Mouse (Mus musculus): ENCODE results near the gene Ntf3. TPM values are rescaled to one million over a fixed set of nuclear protein-coding genes. Genes with fewer than 3 reads are reported as not detected.
A peak's percentile ranks its signal among the peaks of the same experiment; 100 is the strongest.

Gene Ntf3
- 1 to 10 TPM; 3.1 to 3.2 TPM for total RNA-seq (2021)

DNA sequence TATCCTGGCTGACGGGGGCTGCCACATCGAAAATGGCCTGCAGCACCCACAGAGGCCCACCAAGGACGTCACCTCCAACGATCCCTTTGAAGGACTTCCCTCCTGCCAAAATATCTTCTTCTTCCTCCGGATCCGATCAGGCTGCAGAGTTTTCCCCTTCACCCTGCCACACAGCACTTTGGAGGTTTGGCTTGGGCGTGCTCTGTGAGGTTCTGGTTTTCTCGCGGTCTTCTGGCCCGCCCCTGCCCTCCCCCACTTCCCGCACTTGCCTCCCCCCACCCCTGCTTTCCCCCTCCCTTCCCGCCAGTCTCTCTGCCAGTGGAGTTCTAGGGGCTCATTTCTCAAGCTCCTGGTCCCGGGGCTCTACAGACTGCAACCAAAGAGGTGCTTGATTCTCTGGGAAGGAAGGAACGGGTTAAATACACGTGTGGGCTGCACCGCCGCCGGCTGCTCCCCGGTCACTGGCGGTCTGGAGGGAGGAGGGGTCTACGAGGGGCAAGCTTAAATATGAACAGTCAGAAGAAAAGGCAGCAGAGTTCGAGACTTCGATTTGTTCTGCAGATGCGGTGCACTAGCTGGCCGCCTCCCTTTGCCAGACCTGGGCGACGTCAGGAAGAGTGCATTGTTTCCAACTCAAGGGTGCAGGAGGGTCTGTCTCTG is at the start of gene Ntf3:
Gene Ntf3 (minus strand): TSS at position 363 of the 660 bp plus-strand sequence.
- peak; percentile 29 for DNase-seq

DNA sequence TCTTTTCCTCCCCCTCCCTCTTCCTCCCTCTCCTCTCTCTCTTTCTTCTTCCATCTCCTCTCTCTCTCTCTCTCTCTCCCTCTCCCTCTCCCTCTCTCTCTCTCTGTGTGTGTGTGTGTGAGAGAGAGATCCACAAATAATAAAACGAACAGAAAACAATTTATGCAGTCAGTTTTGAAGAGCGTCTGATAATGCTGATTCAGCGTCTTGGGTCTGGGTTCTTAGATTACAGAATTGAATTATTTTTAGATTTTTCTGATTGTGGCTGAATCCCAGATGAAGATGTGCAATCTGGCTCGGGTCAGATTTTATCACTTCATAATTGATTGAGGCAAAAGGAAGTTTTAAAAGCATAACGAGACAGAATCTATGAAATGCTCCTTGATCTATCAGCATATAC is 46.6 kb upstream of the Ntf3 start:
- no peak for DNase-seq

DNA sequence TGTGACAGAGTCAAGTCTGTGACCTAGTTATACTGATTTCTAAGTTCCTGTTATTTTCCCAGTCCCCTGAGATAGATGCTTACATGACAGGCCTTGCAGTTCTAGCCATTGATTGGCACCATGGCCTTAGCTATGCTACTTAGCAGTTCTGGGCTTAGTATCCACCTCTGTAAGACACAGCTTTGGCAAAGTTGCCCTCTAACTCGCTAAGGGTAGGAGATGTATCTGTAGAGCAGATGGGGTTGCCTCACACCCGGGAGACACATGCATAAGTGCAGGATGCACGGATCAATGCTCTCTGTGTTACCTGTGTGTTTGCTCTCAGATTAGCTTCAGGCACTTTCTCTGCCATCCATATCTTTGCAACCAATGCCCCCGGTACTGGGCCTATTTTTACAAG is 36.7 kb upstream of the Ntf3 start:
- DNase-seq: no peak

DNA sequence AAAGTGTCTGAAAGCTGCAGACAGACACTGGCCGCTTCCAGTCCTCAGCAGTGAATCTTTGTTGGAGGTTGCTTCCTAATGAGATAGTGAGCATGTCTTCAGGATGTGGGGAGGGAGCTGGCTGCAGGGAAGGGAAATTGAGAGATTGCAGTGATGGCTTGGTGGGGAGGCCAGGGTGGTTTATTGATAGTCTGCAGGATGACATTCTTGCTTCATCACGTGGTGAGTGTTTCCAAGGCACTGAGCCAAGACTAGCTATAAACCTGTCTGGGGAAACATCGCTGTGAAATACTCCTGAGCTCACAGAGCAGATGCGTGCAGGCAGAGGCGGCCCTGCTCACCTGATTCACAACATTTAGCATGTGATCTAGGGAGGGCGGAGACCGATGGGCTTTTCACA is 36.2 kb upstream of the Ntf3 start:
- DNase-seq: peak; percentile 17

DNA sequence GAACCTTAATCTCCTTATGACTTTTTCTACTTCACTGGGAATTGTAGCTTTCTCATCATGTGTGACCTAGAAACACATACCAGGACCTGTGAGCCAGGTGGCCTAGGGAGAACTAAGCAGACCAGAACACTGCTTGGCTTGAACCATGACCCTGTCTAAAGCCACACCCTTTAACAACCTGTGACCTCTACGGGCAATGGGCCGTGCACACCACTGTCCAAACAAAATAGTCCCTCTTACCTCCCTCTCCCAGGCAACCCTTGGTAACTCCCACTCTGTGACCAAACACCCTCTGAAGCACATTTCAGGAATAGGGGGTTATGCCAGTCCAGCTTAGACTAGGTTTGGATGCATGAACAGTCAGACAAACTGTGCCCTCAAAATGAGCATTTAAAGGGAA is 35.0 kb upstream of the Ntf3 start:
- DNase-seq: no peak

DNA sequence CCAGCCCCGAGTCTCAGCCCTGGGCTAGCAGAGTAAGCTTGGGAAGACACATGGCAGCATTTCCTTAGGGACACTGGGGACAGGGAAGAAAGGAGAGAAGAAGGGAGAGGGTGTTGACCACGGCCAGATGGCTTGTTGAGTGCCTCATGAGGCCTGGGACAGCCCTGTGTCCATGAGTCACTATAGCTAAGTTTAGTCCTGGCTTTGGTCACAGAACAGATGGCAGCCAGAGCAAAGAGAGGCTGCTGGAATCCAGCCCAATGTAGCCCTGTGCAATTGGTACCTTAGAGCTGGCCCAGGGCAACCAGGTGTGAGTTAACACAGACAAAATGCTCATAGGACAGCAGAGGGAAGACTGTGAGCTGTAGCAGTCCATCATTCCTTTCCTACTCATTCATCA is 33.2 kb upstream of the Ntf3 start:
- DNase-seq: no peak

DNA sequence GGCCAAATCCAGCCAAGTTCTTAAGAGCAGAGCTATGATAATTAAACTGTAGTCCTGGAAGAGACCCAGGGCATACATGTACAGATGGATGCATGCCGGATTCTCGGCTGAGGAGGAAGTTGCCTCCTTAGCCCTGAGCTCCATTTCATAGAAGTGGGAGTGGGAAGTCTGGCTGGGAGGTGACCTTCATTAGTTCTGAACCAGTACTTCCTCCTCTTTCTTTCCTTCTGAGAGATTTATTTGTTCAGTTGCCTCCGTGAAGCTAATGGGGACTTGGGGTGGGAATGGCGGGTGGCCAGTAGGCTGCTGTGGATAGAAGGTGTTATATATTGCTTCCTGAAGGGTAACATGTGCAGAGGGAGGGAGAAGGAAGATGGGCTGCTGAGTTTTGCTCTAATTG is 28.1 kb upstream of the Ntf3 start:
- DNase-seq: no peak

DNA sequence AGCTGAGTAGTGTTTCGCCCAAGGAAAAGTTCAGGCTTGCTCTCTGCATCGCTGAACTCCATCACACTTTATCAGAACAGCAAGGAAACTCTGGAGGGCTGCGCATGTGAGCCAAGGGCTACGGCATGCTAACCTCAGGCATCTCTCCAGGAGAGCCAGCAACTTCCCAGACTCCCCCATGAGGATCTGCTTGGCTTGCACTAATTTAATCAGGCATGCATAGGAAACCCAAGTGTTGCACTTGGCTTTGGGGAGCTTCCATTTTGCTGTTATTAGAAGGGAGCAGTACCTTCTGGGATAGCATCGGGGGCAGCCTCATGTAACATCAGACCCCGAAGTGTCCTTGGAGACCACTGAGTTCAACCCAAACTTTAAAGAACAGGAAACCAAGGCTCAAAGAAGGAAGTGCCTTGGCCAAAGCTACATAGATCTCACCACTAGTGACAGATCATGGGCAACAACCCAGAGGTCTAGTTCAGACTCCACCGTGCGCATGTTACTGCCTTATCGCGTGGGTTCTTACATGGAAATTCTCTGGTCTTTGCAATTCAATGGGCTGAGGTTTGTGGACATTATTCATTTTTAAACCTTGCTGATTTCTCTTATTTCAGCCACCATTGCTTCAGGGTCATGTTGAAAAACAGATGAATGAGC is 23.6 kb upstream of the Ntf3 start:
- DNase-seq: peak; percentile 29

DNA sequence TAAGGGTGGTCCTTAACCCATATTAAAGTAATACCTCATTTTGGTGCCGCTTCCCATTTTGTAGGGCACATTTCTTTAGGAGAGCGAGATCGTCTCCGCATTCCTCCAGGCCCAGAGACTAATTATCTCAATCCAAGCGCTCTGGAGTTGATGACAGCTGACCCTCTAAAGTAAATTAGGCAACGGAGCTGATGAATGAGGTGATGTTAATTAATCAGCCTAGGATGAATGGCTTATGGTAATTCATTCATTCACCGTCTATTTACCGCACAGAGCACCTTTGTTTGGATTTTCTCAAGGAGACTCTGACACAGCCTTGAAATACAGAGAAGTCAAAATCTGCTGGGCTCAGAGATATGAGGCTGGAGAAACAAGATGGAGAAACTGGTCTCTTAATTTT is 20.7 kb upstream of the Ntf3 start:
- DNase-seq: no peak

DNA sequence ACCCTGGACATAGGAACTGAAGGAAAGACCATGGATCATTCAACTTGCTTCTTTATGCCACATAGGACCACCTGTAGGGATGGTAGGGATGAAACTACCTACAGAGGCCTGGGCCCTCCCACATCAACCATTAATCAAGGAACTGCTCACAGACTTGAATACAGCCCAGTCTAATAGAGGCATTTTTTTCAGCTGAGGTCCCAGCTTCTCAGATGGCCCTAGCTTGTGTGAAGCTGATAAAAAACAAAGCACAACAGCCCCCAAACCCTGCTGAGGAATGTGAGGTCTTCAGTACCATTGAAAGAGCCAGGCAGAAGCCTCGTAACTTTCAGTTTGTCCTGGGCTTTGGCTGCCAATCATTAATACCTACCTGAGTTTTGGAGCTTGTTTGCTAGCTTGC is 19.4 kb upstream of the Ntf3 start:
- no peak for DNase-seq

DNA sequence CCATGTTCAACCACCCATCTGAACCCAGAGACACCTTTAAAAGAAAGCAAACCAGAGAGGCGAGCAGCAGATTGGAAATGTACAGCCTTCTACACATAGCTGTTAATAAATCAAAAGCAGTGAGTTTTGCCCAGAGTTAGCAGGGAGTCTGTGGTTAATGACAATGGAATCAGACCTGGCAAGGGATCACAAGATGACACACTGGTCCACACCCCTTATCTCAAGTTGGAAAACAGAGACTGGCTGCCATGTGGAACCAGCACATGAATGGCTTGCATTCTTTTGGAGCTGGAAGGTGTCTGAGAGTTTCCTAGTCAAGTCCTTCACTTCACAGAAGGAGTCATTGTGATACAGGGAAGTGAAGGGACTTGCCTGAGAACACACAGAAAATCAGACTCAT is 5.4 kb upstream of the Ntf3 start:
- no peak for DNase-seq

DNA sequence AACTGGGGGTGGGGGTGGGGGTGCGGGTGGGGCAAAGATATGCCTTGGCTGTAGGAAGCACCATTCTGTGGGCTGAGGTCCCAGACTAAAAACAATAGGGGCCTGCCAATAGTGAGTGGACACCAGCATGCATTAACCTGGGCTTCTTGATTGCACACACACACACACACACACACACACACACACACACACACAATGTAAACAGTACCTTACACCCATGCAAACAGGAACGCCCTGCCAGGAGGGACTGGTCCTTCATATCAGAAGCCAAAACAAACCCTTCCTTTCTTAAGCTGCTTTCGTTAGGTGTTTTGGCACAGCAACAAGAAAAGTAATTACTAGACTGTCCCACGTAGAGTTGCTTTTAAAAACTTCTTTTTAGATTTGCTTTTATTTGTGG is 4.1 kb upstream of the Ntf3 start:
- DNase-seq: no peak

DNA sequence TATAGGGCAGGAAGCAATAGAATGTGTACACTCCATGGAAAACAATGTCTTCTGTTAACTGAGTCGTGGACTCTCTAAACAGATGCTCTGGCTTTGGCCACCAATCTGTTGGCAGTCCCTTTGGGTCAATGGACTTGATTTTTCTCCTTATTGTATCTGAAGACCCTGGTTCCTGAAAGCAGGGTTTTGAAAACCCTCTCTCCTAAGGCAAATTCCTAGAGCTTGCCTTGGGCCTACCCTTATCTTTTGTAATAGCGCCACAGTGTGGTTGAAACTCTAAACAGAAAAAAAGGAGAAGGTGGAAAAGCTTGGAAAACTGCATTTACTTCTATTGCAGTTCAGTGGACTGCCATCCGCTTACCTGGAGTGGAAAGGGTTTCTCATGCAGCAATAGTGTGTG is 1.0 kb upstream of the Ntf3 start:
- DNase-seq: peak; percentile 40

DNA sequence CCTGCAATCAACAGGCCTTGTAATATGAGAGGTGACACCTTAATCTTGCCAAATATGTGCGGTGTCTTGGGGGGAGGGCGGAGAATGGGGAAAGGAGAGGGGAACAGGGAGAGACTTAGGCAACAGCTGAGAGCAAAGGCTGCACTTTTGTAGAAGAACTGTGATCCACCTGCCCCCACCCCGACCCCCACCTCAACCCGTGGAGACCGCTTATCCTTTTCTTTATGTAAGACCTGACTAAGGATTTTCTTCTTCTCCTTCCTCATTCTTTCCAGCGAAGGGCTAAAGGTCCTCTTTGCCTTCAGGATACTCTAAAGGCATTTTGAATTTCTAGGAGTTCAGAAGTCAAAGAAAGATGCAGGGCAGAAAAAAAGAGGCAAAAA is 489 bp upstream of the Ntf3 start:
- DNase-seq: no peak

DNA sequence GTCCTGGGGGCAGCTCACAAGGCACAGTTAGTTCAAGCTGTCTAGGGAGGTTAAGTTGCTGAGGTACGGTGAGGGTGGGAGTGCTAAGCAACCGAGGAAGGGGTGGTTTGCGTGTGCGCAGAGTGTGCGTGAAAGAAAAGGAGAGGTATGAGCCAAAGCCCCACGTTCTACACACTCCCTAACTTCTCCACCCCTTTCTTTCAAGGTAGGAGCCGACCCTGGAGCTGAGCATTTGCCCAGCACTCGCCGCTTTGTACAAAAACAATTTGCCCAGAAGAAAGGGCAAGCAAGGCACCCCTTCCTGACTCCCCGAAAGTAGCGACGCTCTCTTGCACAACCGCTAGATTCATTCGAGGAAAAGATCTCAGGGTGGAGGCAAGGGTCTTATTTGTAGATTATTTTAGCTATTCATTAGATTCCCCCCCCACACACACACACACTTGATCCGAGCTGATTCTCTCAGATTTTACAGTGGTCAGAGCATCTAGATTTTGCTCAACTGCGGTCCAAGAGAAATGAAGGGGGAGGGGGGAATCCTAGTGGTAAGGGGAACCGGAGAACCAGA is 1.0 kb downstream of the Ntf3 start:
- no peak for DNase-seq

DNA sequence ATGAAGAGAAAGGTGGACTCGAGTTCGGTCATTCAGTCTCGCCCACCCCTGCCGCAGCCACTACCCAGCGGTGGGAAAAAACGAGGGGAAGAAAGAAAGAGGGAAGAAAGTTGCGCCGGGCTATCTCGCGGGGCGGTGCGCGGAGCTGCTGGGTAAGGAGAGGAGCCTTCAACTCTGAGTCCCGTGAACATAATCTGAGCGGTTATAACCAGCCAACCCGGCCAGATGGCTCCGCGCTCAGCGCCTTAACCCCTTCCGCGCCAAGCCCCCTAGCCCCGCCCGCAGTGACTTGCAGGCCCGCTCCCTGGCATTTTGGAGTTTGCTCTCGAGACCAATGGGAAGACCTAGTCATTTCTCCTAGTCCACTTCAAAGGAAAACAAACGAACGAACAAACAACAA is 1.9 kb downstream of the Ntf3 start:
- peak; percentile 57 for DNase-seq

DNA sequence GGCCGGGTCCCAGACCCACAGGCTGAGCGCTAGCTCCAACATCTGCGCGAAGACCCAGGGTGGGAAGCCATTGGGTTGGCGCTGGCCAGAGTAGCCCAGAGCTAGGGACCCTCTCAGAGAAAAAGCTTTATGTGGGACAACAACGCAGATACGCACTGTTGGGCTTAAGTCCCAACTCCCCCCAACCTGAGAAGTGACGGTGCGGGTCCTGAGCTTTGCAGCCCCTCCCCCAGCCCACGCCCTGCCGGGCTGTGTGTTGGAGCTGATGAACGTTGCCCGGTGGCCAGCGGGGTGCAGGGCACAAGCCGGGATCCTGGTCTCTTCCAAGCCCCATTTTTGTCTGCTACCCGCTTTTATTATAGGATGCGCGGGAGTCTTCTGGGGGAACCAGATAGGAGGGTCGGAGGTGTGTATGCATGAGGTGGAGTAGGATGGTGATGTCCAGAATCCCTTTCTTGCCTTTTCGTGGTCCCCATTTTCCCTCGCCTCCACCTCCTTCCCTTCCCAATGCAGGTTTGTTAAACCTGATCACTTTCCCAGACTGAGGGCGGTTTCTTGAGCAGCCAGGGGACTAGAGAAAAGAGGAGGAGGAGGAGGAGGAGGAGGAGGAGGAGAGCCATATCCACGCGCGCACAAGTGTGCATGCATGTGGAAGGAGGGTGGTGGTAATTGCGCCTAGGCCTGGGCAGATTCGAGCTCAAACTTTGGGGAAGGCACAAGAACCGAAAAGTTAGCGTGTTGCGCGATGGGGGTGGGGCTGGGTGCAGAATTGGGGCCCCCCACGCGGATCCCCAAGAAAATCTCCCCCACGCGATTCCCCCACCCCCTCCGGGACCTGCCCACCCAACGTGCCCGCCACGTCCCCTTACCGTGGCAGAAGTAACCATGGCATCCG is 2.6 kb downstream of the Ntf3 start:
- peak; percentile 12 for DNase-seq

DNA sequence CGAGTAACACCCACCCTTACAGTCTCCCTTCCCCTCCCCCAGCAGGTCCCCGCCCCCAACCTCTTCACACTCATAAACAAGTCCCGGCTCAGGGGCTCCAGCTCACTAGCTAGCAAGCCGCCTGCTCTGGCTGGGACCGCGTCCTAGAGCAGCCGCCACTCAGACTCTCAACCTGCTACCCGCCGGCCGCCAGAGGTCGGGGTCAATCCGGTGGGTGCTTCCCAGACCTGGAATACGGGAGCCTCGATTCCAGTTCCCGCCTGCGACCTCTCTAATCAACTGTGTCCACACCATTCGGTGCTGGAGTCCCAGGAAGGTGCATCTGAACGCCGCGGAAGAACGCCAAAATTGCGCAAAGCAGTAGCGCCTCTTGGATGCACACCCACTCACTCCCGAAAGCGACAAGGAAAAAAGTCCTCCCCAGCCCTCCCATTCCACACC is 3.5 kb downstream of the Ntf3 start:
- peak; percentile 61 for DNase-seq

DNA sequence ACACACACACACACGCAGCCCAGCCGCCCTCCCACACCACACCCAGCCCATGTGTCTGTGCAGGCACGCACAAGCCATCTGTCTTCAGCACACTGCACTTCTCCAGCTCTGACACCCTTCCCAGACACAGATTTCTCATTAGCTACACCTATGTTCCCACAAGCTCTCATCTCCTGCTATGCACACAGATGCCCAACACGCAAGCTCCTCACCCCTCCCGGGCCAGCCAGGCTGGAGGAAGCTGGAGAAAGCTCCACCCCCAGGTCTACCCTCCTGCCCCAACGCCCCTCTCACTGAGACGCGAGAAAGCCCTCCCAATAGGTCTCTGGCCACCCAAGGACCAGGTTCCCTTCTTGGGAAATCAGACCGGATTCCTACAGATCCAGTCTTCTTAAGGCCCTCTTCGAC is 4.4 kb downstream of the Ntf3 start:
- peak; percentile 16 for DNase-seq

DNA sequence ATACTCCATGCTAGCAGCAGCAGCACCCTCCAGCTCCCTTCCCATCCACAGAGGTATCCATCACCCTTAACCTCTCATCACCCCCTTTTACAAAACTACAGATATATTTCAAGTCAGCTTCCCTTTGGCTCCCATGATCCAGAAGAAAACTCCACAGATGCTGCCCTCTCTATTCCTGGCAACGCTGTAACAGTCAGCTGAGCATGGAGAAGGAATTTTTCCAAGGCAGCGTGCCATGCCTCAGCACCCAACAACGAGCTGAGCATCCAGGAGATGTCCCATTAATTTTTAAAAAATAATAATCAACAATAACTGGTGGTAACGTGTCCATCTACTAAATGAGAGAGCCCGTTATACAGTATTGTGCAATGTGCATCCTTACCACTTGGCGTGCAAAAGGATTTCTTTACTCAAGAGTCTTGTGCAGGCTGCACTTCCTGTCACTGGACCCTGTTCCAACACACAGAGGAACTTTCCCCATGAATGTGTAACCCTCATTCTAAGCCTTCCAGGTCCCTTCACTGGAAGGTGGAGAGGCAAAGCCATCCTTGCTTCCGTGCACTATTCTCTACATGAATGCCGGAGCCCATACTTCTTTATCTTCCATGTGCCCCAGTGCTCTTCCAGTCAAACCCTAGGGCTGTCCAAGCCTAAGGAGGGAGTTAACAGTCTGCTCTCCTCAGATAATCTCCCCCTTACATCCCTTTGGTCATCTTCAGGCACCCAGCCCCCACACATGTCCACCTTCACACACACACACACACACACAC is 5.0 kb downstream of the Ntf3 start:
- no peak for DNase-seq

DNA sequence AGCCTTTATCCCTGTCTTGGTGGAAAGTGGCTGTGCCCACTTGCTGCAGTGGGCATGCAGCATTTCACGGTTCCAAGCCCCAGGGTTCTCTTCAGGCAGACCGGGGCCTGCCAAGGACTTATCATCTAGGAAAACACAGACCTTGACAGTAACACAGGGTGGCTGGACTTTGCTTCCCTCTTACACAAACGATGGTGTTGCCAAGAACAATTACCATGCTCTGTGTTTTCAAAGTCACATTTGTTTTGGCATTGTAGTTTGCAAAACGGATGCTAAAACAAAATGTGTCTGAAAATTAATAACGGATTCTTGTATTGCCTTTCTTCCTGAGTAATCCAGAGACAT is 6.7 kb downstream of the Ntf3 start:
- no peak for DNase-seq

DNA sequence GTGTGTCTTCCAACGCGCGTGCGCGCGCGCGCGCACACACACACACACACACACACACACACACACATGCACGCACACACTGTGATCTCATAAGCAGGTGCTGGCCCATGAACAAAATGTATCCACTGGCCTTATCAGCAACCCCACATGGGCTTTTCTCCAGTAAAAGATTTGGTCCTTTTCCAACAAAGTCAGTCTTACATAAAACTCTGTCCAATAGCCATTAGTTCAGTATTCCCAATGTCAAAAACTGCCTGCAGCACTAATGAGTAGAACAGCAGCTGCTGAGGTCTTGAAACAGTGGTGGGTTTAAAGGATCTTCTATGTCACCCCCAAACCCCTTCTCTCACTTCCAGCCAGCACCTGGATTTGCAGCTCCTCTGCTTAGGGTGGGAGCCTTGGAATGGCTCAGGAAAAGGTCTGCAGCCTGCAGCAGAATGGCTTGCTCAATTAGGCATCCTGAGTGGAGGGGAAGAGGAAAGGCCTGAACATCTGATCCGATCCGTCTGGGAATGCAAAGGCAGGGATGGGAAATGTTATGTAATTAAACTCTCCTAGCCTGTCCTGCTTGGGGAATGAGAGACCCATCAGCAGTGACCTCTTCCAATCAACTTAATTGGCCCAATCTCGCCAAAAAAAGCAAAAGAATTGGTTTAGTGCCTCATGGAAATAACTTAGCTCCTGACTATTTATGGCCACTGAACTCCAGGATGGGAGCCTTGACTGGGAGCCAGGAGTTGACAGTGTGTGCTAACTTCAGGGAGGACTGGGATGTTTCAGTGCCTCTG is 7.2 kb downstream of the Ntf3 start:
- peak; percentile 32 for DNase-seq
